Mouse (Mus musculus) kidney, adult 2 months (tissue): ENCODE measurements around the gene Rora.

ENCODE experiments used
- CTCF ChIP-seq: fragments of 200-500 bp; conservative IDR thresholded peaks from 2 replicates; pipeline ENCODE4 v1.5.1; 2011; ENCODE audit warnings: low read depth, mild to moderate bottlenecking, control low read depth, low read length, moderate library complexity, mixed read lengths; ENCODE audit not compliant: insufficient read depth, insufficient read length
- POLR2A ChIP-seq: fragments of 200-500 bp; IDR thresholded peaks from one replicate; pipeline ENCODE4 v1.6.1; 2011; ENCODE audit warnings: low read depth, low read length, control low read depth

- TF ChIP-seq CTCF (no peak), POLR2A (no peak)
Measured at GRCm38 (mm10) chr9:68883687-68884086, 230.1 kb downstream of the Rora start.
